Mouse (Mus musculus) adrenal gland, postnatal 25 days (tissue): ENCODE data around the gene Vezf1. TPM values are rescaled to one million over a fixed set of nuclear protein-coding genes. Genes with fewer than 3 reads are reported as not detected.
"Not testable (repeated sequence)": the region's sequence is repeated elsewhere in the genome, so short reads cannot be mapped to it uniquely, and the experiment has no call there.

Experiments used
- DNase-seq: peaks from one replicate; pipeline ENCODE4 v3.0.0; 2021; ENCODE audit warnings: mixed read lengths
- long read RNA-seq: library from polyadenylated mRNA; stranded (forward); transcript quantifications from one replicate; pipeline ENCODE4 v2.0.0, GENCODE M21; 2021
- total RNA-seq: library from RNA; stranded (reverse); gene quantifications from 2 replicates; pipeline ENCODE4 v1.2.3, GENCODE M21; 2021

Vezf1 gene
- total RNA-seq, result 45.8 and 51.8 TPM in 2 replicates
- long read RNA-seq, full-length matches to known transcripts, result 6 of 15 reads
- long read RNA-seq, partial matches to known transcripts, result 1 of 15 reads
- long read RNA-seq, other reads (novel, unspliced or antisense), result 8 of 15 reads

DNA sequence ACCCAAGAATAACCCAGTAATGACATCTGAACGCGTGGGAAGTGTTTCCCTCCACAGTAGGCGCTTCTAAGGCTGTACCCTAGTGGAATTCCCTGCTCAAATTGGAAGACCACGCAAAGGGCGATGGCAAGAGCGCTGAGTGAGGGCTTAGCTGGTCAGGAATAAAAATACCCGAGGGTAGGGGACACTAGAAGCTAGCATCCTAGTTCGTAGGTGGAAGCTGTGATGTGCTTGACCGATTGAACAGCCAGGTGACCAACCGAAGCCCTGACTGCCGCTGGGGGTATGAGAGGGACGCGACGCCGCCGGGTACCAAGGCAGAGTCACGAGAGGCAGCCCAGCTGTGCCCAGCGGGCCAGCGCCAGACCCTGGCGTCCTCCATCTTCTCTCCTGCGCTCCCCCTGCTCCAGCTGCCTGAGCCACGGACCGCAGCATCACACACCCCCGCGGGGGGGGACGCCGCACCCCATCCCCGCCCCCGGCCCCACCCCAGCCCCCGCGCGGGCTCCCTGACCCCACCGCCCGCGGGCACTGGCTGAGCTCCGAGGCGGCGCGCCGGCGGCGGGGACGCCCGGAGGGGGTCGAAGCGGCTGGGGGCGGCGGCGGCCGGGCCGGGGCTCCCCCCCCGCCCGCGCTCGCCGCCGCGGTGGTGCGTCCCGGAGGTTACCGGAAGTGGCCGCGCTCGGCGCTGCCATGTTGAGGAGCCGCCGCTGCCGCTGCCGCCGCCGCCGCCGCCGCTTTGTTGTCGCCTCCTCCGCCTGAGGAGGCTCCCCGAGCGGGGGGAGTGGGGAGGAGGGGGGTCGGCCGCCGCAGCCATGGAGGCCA is at the start of gene Vezf1:
Gene Vezf1 (plus strand): TSS at position 694 of the 825 bp plus-strand sequence.
- DNase-seq, result peak; percentile 81

GRCm38 (mm10) chr11:88023933-88024332 is 44.1 kb upstream of the Vezf1 start:
- DNase-seq, result no peak

DNA sequence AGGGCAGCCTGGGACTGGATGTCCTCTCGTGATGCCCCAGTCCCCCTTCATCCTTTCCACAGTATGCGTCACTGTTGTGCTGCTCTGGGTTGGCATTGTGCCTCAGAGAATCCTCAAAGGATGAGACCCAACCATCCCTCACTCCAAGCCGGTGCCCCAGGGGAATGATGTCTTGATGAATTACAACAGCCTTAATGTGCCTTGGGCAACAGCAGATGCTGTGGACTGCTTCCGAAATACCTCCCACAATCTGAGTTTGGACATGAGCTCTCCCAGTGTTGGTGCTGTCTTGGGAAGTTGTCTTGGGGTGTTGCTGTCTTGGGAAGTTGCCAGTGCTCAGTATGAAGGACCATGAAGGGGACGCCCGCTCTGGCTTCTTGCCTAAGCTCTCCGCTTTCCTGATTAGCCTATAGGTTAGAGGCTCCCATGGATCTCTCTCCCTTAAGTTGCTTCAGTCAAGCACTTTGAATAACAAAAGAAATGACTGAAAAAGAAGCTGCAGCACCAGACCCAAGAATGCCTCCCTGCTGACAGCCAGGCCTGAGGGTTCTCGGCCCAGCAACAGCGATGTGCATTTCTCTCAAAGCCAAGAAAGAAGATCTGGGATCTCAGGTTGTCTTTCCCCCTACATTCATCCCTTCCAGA is 40.6 kb upstream of the Vezf1 start:
- DNase-seq, result no peak

DNA sequence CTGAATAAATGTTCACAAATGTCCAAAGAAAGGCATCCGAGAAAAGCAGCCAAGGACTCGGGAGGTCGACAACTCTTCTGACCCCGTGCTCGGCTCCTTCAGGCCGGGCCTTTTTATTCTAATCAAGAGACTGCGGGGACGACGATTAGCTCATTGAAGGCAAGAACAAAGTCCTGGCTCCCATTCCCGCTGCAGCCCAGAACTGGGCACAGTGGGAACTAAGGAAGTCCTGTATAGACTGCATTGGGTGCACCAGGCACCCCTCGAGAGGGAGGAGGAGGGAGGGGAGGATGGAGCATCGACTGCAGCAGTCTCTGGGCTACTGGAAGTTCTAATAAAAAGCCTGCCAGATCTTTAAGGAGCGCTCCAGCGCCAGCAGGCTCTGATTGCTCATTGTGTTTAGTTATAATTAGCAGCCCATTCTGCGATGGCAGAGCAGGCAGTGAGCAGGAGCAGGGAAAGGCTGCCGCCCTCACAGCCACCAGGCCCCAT is 39.8 kb upstream of the Vezf1 start:
- no peak for DNase-seq

DNA sequence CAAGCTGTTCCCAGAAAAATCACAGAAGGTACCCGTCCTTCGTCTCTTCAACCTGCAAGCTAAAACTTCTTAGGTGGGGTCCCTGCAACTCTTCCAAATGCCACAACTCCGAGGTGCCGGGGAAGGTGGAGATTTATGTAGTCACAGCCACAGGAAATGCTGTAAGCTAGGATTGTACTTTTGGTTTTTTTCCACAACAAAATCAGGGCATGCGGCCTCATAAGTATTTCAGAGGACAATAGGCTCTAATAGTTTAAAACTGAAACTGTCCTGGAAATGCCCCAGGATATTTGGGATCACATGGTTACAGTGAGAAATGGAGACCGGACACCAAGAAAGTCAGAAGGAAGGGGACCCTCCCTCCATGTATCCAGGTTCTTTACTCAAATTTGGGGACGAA is 37.9 kb upstream of the Vezf1 start:
- DNase-seq, result no peak

DNA sequence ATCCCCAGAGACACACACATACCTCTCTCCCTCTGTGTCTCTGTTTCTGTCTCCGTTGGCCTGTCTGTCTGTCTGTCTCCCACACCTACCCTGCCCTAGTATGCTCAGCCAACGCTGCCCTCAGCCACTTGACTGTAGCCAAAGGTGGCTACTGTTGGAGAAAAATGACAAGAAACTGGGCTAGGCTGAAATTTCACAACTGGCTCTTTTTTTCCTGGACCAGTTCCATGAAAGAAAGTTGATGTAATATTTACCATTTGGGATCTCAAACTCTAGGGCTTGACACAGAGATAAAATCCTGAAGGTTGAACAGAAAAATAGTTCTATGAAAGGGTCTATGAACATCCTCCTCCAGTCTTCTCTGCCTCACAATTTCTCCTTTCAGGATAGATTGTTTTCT is 37.2 kb upstream of the Vezf1 start:
- DNase-seq, result no peak

GRCm38 (mm10) chr11:88031753-88032152 is 36.3 kb upstream of the Vezf1 start:
- DNase-seq, result no peak

DNA sequence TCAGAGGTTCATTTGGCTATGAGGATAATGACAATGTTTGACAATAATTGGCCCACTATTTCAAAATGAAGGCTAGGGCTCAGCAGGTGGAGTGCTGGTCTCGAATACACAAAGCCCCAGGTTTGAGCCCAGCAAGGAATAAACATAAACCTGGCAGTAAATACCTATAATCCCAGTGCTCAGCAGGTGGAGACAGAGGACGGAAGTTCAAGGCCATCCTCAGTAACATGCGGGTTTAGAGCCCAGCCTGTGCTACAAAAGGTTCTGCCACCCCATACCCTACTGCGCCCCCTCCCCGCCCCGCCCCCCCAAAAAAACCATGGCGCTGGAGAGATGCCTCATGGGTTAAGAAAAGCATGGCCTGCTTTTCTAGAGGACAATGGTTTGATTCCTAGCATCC is 32.1 kb upstream of the Vezf1 start:
- no peak for DNase-seq

- peak; percentile 48 for DNase-seq
These were observed 31.3 kb upstream of the Vezf1 start for GRCm38 (mm10) chr11:88036761-88037251.

- no peak for DNase-seq
These were observed 30.7 kb upstream of the Vezf1 start for GRCm38 (mm10) chr11:88037386-88037785.

DNA sequence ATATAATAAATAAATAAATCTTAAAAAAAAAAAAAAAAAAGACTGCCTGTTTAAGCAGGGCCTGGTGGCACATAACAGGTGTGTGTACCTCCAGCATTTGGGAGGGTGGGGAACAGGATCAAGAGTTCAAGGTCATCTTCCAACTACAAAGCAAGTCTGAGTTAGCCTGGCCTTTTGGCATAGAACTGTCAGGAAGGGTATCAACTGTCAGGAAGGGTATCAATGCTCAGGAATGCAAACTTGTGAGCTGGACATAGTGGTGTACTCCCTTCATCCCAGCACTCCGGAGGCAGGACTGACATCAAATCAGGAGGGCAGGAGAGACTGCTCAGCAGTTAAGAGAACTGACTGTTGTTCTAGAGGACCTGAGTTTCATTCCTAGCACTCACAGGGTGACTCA is 29.0 kb upstream of the Vezf1 start:
- no peak for DNase-seq

DNA sequence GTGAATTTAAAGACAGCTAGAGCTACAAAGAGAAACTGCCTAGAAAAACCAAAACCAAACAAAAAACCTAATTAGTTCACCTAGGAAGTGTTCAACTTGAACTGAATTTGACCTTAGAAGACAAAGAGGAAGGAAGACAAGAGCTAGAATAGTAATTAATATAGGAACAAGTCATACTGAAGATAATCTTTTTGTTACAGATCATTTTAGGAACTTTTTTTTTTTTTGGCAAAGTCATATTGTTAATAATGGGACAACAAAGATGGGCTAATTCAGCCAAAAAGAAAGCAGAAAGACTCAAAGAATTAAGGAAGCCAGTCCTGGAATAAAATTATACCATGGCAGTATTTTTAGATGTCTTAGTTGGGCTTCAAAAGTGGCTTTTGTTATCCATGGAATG is 23.8 kb upstream of the Vezf1 start:
- no peak for DNase-seq

DNA sequence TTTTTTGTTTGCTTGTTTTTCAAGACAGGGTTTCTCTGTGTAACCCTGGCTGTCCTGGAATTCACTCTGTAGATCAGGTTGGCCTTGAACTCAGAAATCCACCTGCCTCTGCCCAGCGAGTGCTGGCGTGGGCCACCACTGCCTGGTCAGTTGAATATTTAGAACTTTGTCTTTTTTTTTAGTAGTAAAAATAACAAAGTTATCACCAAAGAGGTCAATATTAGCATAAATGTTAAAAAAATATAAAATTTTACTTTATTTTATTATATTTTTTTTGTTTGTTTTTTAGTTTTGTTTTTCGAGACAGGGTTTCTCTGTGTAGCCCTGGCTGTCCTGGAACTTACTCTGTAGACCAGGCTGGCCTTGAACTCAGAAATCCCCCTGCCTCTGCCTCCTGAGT is 22.9 kb upstream of the Vezf1 start:
- not testable (repeated sequence) for DNase-seq

DNA sequence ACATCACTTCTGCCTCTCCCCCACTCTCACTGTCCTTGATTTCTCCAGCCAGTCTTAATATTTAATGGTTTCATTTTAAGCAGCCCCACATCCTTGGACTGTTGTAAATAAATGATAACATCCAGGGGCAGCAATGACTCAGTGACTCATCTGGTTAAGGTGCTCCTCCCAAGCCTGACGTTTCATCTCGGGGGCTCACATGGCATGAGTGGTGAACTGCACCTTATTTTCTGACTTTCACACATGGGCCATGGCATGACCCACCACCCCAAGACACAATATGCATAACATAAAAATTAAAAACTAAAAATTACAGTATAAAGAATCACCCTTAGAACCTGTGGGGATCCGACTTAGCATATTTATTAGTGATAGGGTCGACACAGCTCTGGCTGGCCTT is 22.2 kb upstream of the Vezf1 start:
- DNase-seq, result no peak

- no peak for DNase-seq
These were observed 21.6 kb upstream of the Vezf1 start for GRCm38 (mm10) chr11:88046323-88046937.

DNA sequence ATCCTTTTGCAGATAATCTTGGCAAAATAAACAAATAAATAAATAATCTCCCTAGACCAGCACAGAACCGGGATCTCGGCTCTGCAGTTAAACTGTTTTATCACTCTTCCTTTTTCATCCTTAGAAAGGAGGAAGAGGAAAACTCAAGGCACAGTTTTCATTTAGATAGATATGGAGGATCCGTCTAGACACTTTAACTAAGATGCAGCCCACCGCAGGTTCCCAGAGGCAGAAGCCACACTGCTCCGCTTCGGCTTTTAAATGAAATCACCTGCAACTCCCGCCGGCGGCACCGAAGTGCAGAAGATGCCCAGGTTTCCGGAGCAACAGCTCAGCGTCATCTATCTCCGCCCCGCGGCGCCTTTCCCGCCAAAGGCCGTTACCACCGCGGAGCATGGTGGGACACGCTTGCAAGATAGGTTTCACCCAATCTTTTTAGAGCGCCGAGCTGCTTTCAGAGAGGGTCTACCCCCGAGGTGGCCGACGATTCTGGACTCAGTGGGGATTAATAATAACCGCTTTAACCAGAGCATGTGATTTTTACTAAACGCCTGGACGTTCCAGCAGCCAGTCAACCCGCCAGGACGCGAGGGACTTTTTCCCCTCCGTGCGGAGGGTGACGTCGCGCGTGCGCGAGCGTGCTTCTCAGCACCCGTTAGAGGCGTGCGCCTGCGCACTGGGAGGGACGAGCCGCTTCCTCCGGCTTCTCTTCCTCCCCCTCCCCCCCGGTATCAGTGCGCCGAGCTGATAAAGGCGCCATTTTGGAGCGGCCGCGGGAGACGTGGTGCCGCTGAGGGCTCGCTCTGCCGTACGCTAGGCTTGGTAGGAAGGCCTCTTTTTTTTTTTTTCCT is 20.9 kb upstream of the Vezf1 start, which contains the start of gene Srsf1:
Gene Srsf1 (plus strand): TSS at position 430 of the 851 bp plus-strand sequence.
- DNase-seq, result peak; percentile 99

DNA sequence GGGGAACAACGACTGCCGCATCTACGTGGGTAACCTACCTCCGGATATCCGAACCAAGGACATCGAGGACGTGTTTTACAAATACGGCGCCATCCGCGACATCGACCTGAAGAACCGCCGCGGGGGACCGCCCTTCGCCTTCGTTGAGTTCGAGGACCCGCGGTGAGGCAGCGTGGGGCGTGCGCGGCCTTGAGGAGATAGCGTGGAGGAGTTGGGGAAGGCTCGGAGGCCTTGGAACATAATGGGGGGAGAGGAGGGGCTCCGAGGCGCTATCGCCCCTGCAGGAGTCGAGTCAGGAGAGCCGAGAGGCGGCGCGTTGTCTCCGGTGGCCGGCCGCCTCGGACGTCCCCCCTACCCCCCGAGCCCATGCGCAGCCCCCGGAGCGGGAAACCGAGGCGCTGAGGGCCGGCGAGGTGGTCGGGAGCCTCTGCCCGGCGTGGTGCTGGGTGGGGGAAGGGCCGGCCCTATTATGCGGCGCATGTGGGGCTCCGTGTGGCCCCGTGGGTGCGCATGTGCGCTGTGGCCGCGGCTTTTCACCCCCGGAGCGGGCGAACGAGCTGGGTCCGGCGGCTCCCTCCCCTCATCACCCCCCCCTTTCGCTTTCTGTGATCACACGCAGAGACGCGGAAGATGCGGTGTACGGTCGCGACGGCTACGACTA is 20.1 kb upstream of the Vezf1 start:
- DNase-seq, result peak; percentile 77

- no peak for DNase-seq
These were observed 19.0 kb upstream of the Vezf1 start for GRCm38 (mm10) chr11:88048961-88049670.

GRCm38 (mm10) chr11:88049732-88050131 is 18.3 kb upstream of the Vezf1 start:
- no peak for DNase-seq

GRCm38 (mm10) chr11:88052638-88053037 is 15.4 kb upstream of the Vezf1 start:
- no peak for DNase-seq
